Mouse (Mus musculus) cerebellum, adult 9-11 months (tissue): Measurements from ENCODE around the gene Gpr156.
"Not testable (repeated sequence)": the region's sequence is repeated elsewhere in the genome, so short reads cannot be mapped to it uniquely, and the experiment has no call there.

Experiments used
- DNase-seq: peaks from one replicate; pipeline ENCODE4 v3.0.0; 2022

Gpr156 gene

GRCm38 (mm10) chr16:37962696-37963095 is 46.4 kb downstream of the Gpr156 start:
- not testable (repeated sequence) for DNase-seq

- no peak for DNase-seq
Observed at GRCm38 (mm10) chr16:37963331-37964281, 47.3 kb downstream of the Gpr156 start.

GRCm38 (mm10) chr16:37964380-37965070 is 48.2 kb downstream of the Gpr156 start:
- no peak for DNase-seq

GRCm38 (mm10) chr16:37966871-37967270 is 50.6 kb downstream of the Gpr156 start:
- no peak for DNase-seq

- no peak for DNase-seq
Observed at GRCm38 (mm10) chr16:37967415-37967814, 51.1 kb downstream of the Gpr156 start.

DNA sequence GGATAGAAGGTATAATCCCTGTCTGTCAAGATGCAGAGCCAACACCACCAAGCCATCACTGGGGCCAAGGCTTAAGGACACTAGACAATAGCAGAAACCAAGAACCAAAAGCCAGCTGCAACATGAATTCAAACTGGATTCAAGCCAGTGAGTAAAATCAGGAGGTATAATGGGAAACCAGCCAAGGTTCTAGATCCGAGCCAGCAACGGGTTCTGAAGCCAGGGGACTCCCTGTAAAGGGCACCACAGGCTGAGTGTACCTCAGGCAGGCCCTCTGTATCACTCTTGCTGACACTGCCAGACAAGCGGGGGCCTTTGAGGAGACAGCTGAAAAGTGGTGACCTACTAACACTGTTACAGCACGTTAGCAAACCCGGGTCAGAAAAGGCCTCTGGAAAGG is 55.2 kb downstream of the Gpr156 start:
- no peak for DNase-seq

DNA sequence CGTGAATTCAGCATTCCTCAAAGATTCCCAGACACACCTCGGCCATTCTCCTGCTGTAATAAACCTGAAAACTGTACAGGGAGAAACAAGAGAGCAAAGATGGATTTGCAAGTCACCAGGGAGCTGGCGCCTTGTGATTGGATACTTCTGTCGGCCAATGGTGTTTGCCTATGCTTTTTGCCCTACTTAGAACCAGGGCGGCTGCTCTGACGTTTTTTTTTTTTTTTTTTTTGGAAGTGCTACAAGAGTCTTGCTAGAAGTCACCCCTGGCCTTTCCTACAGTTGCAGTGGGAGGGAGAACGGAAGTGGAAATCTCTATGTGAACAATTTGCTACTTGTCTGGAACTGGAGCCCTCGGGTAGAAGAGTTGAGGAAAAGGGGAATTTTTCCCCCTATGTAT is 56.1 kb downstream of the Gpr156 start:
- no peak for DNase-seq

DNA sequence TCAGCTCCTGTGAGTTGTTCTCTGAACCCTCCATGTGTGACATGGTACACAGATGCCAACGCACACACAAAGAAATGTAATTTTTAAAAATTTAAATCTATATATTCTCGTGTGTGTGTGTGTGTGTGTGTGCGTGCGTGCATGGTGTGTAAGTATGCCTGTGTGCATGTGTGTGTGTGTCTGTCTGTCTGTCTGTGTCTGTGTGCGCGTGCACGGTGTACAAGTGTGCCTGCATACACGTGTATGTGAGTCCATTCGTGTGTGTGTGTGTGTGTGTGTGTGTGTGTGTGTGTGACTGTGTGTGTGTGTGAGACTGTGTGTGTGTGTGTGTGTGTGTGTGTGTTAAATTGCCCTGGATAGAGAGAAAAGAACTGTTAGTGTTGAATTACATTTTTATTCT is 56.9 kb downstream of the Gpr156 start:
- not testable (repeated sequence) for DNase-seq

GRCm38 (mm10) chr16:37973855-37974519 is 57.7 kb downstream of the Gpr156 start:
- peak; percentile 23 for DNase-seq

DNA sequence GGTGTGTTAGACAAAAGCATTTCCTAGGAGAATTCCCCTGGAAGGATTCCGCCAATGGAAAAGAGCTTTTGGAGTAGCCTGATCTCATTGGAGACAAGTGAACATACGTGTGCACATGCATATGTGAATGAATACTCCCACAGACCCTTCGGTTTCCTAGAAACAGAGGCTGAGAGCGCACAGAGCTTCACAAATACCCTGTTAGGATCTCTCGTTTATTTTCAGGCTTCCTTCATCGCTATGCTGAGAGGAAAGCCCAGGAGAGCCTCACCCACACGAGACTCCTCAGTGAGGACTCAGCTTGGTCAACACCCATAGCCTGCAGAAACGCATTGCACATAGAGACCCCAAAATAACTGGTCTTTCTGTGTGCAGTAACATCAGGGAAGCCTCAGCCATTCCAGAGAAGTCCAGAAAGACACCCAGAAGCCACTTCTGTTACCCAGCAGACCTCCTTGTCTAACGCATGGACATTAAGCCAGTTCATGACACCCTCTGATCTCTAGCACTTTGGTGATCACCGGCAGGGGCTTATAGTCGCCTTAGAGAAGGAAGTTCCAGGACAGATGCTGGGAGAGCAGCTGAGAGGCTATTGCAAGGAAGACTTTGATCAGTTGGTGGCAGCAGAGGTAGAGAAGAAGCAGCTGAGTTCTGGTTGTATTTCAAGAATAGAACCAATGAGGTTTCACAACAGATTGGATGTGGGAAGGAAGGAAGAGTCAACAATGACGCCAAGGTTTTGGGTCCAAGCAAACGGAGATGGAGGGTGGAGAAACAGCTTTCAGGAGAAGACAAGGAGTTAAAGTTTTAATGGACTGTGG is 58.4 kb downstream of the Gpr156 start:
- DNase-seq = no peak

- no peak for DNase-seq
Observed at GRCm38 (mm10) chr16:37981907-37982306, 65.6 kb downstream of the Gpr156 start.

DNA sequence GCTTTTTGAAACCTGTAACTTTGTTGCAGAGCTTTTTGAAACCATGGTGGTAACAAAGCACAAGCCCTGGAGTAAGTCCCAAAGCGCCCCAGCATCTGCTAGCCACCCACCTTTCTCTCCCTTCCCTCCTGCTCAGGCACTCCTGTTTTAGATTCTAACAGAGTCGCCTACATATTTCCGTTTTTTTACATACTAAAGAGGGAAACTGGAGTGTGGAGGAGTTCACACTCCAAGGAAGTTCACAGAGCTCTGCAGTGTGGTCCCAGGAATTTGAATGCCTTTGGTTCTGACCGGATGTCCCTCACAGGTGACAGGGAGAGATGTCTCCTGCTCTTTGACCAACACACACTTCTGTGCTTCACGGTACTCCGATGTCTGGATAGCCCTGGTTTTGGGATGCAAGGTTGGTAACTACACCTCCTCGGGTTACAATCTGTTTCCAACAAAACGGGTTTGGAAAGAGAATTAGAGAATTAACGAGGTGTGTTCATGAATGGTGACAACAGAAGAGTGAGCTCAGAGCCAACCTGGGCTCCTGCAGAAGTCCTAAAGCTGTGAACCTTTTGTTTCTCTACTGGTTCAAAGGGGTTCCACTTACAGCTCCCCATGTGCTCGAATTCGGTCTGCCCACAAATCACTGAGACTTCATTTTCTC is 72.0 kb downstream of the Gpr156 start:
- DNase-seq = no peak

DNA sequence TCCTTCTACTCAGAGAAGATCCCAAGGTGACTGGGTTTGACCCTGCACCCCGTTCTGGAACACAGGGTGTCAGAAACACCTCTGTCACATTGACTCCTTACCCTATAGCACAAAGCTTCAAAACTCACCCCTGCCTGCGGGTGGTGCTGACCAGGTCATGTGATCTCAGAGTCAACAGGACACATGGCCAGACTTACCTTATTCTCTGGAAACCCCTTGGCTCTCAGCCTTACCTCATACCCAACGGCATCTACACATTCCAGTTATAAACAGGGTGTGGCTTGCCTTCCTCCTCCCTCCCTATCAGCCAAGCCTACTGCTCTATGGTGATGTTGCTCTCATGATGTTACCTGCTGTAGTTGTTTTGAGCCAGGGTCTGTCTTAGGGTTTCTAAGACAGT is 73.5 kb downstream of the Gpr156 start:
- no peak for DNase-seq

DNA sequence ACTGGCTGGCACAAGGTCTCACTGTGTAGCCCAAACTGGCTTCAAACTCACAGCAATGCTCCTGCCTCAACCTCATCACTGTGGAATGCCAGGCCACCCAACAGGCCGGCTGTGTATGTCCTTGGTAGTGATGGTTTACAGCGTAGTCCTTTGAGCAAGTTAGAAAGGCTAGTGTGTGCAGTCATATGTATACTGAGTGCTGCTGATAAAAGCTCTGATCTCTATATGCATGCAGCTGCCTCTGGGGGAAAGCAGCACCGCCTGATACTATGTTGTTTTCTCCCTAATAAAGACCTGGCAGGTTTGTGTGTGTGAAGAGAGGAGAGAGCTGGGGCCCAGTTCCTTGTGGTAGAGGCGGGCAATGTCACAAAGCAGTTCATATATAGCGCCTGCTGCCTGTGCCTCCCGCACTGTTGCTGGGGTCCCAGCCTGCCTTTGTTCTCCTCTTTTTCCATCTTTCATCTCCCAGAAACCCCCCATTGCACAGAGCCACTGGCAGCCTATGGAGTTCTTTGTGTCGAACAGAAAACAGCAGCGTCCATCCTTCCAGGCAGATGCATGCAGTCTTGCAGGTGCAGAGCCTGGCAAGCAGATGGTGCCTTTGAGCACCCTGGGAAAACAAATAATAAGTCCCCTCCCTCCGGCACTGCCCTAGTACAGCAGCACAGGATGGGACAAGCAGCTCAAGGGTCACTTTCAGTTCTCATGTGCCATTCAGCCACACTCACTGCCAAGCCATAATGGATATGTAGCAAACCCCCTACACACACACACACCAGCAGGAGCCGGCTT is 74.5 kb downstream of the Gpr156 start:
- peak; percentile 16 for DNase-seq

DNA sequence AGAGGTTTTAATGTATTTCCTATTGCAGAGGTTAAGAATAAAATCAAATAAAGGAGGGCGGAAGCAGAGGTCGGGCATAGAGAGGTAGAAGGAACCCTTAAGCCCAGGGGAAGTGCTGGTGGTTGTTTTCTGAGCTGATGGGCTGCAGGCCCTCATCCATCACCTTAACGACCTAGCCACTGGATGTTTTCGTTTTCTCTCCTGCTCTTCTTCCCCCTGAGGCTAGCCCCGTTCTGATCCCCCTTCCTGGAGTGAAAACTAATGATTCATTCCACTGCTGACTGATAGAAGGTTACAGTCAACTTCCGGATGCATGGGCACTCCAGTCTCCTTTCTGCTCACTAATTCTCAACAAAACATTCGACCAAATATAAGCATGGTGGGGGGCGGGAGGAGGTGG is 76.5 kb downstream of the Gpr156 start:
- DNase-seq = no peak

DNA sequence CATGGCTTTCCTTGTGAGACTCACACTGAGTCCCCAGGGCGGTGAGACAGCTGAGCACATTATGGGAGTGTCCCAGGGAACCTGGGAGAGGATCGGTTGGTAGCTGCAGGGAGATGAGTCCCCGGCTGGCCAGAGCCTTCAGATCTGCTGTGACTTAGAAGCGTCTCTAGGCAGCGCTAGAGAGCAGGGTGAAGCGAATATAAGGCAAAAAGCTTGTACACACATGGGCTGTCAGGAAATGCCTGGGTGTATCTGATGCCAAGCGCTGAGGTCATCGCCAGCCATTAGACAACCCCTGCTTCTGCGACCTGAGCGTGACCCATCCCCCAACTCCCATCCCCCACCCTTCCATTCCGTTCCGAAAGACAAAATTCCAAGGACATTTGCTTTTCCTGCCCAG is 78.4 kb downstream of the Gpr156 start:
- peak; percentile 87 for DNase-seq

DNA sequence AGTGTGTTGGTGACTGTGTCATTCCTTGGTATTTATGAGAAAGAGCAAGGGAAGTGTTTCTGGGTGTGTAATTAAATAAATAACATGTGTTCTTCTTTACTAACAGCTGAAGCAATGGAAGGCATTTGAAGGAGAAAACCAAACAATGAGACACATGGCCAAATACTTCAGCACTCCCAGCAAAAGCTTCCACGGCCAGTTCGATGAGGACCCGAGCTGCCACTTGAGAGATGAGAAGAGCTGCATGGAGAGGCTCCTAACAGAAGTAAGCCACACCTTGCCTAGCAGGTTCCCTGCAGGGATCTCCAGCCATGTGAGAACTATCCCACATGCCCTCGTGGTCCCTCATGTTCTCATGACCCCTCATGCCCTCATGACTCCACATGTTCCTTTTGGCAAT is 81.5 kb downstream of the Gpr156 start:
- no peak for DNase-seq

DNA sequence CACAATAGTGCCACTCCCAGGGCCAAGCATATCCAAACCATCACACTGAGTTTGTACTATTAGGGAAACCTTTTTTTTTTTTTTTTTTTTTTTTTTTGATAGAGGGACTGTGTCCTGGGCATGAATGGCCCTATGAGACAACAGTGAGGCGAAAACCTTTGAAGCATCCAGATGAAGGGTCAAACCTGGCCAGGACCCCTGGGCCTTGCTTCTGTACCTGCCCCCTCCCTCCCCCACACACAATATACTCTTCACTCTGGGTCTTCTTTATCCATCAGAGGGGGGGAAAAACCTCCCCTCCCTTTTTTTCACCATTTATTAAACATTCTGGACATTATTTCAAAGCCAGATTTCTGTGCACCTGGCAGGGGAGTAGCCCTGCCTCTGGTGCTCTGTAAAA is 83.5 kb downstream of the Gpr156 start:
- DNase-seq = no peak

DNA sequence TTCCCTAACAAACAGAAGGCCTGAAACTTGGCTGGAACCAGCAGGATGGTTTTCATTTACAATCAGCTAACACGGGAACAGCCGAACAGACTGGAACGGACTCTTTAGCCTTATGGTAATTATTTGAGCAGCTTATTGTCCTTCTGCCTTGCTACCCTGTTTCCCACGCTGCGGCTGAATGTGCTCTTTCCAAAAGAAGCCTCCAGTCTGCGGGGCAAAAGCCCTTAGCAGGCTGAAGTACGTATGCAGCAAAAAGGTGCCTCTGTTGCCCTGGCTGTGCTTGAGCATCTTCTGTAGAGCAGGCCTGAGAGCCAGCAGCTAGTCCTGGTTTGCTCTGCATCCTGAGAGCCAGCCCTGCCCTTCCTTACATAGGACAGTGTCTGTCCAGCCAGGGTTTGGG is 83.9 kb downstream of the Gpr156 start:
- no peak for DNase-seq

- no peak for DNase-seq
Observed at GRCm38 (mm10) chr16:38001766-38002165, 85.5 kb downstream of the Gpr156 start.

DNA sequence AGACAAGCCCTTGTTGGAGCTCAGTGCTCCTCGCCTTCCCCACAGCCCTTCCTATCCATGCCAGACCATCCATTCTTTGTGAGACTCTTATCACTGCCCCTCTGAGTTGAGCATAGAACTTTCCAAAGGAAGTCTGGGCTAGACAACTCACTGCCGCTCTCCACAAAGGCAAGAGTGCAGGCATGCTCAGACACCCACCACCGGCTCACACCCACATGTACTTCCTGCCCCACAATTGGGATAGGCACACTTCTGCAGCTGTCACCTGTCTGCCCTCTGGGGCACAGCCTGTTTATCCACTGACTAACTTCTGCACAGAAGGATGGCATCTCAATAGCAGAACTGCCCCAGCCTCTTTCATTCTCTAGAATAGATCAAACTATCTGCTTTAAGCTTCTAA is 86.2 kb downstream of the Gpr156 start:
- DNase-seq = no peak
